Mouse (Mus musculus) heart, adult 2 months (tissue): ENCODE data around the gene Clrn2.

ENCODE experiments used
- CTCF ChIP-seq: fragments of 200-600 bp; IDR thresholded peaks from 2 replicates; pipeline ENCODE4 v1.8.1; 2022; ENCODE audit warnings: antibody characterized with exemption, mild to moderate bottlenecking, moderate library complexity
- EP300 ChIP-seq: fragments of 200-500 bp; IDR thresholded peaks from 2 replicates; pipeline ENCODE4 v1.6.1; 2011; ENCODE audit warnings: low read depth, low read length, control low read depth; ENCODE audit not compliant: insufficient read depth
- POLR2A ChIP-seq: fragments of 200-500 bp; IDR thresholded peaks from 2 replicates; pipeline ENCODE4 v1.6.1; 2011; ENCODE audit warnings: mild to moderate bottlenecking, low read depth, low read length, control low read depth; ENCODE audit not compliant: insufficient read depth

DNA sequence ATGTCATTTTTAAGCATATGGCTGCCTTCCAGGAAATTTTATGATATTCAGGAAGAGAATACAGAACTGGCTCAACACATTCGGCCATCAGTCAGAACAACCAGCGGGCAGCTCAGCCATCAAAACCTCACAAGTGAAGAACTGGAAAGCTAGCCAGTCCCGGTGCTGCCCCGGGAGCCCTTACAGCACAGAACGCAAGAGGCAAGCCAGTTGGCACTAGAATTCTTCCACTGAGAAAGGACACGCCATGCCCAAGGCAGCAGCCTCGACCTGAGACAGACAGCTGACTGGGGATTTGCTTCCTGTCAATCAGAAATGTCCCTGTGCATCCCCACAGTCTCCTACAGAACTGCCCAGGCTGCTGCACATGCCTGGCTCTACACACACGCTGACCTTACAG is 15.2 kb upstream of the Clrn2 start:
- TF ChIP-seq EP300 (no peak), POLR2A (no peak), CTCF (no peak)
